Mouse (Mus musculus): ENCODE measurements around the gene Akap5. TPM values are rescaled to one million over a fixed set of nuclear protein-coding genes. Genes with fewer than 3 reads are reported as not detected.

The Akap5 gene
- polyA plus RNA-seq, 1 experiment from 2014 or later, result 8.5 TPM

Other genes with a start within 250 kb of the Akap5 start
- 0.23 and 0.45 TPM in 2 replicates for gene Esr2, start 147.6 kb upstream of the Akap5 start, polyA plus RNA-seq (2014; fragmentation: Nextera tagmentation; extraction: Ambion mirVana)
- gene Tex21, start 78.1 kb upstream of the Akap5 start, polyA plus RNA-seq (2014; fragmentation: Nextera tagmentation; extraction: Ambion mirVana), result not detected in 2 replicates
- 44.5 and 48.6 TPM in 2 replicates for gene Mthfd1, start 69.6 kb upstream of the Akap5 start, polyA plus RNA-seq (2014; fragmentation: Nextera tagmentation; extraction: Ambion mirVana)
- 15.3 and 16.3 TPM in 2 replicates for gene Zbtb25, start 44.7 kb downstream of the Akap5 start, polyA plus RNA-seq (2014; fragmentation: Nextera tagmentation; extraction: Ambion mirVana)
- gene Zbtb1, start 45.4 kb downstream of the Akap5 start, polyA plus RNA-seq (2014; fragmentation: Nextera tagmentation; extraction: Ambion mirVana), result 10.2 and 10.5 TPM in 2 replicates
- 19.5 and 20.6 TPM in 2 replicates for gene Hspa2, start 79.3 kb downstream of the Akap5 start, polyA plus RNA-seq (2014; fragmentation: Nextera tagmentation; extraction: Ambion mirVana)
- gene Ppp1r36, start 92.6 kb downstream of the Akap5 start, polyA plus RNA-seq (2014; fragmentation: Nextera tagmentation; extraction: Ambion mirVana), result 2.8 and 3.7 TPM in 2 replicates
- 4.4 and 5.4 TPM in 2 replicates for gene Plekhg3, start 206.0 kb downstream of the Akap5 start, polyA plus RNA-seq (2014; fragmentation: Nextera tagmentation; extraction: Ambion mirVana)